Mouse (Mus musculus): ENCODE data around the gene Tex12. TPM values are rescaled to one million over a fixed set of nuclear protein-coding genes. Genes with fewer than 3 reads are reported as not detected.
A peak's percentile ranks its signal among the peaks of the same experiment; 100 is the strongest.

The Tex12 gene
- polyA plus RNA-seq (2017; shearing (Covaris generic)), result not detected

- ATAC-seq, result no peak
Measured at GRCm38 (mm10) chr9:50561145-50561917, at the start of gene Tex12. Gene Tex12 (minus strand): TSS chr9:50561325.

GRCm38 (mm10) chr9:50604338-50604737 is 43.2 kb upstream of the Tex12 start:
- peak; percentile 13 for ATAC-seq

GRCm38 (mm10) chr9:50603998-50604324 is 42.8 kb upstream of the Tex12 start:
- ATAC-seq, result peak; percentile 58

- peak; percentile 98 for ATAC-seq
Measured at GRCm38 (mm10) chr9:50603189-50603997, 42.3 kb upstream of the Tex12 start, which contains the start of the genes Sdhd and Timm8b. Gene Sdhd (minus strand): TSS chr9:50603812. Gene Timm8b (plus strand): TSS chr9:50603910.

- ATAC-seq, result no peak
Measured at GRCm38 (mm10) chr9:50602055-50602845, 41.1 kb upstream of the Tex12 start.

GRCm38 (mm10) chr9:50601536-50601935 is 40.4 kb upstream of the Tex12 start:
- ATAC-seq, result no peak

- ATAC-seq, result no peak
Measured at GRCm38 (mm10) chr9:50596973-50597372, 35.8 kb upstream of the Tex12 start.

- ATAC-seq, result no peak
Measured at GRCm38 (mm10) chr9:50594794-50595417, 33.8 kb upstream of the Tex12 start.

- ATAC-seq, result peak; percentile 57
Measured at GRCm38 (mm10) chr9:50593544-50593943, 32.4 kb upstream of the Tex12 start.

GRCm38 (mm10) chr9:50592955-50593354 is 31.8 kb upstream of the Tex12 start:
- ATAC-seq, result no peak

- peak; percentile 71 for ATAC-seq
Measured at GRCm38 (mm10) chr9:50590856-50591518, 29.9 kb upstream of the Tex12 start.

GRCm38 (mm10) chr9:50586955-50587354 is 25.8 kb upstream of the Tex12 start:
- no peak for ATAC-seq

GRCm38 (mm10) chr9:50585145-50585818 is 24.2 kb upstream of the Tex12 start:
- no peak for ATAC-seq

- ATAC-seq, result no peak
Measured at GRCm38 (mm10) chr9:50580370-50580769, 19.2 kb upstream of the Tex12 start.

- no peak for ATAC-seq
Measured at GRCm38 (mm10) chr9:50569599-50570525, 8.7 kb upstream of the Tex12 start.

GRCm38 (mm10) chr9:50567881-50568280 is 6.8 kb upstream of the Tex12 start:
- no peak for ATAC-seq

- no peak for ATAC-seq
Measured at GRCm38 (mm10) chr9:50567372-50567771, 6.2 kb upstream of the Tex12 start.

GRCm38 (mm10) chr9:50565940-50566339 is 4.8 kb upstream of the Tex12 start:
- no peak for ATAC-seq

GRCm38 (mm10) chr9:50565173-50565572 is 4.0 kb upstream of the Tex12 start:
- no peak for ATAC-seq

- ATAC-seq, result no peak
Measured at GRCm38 (mm10) chr9:50561918-50562360, 814 bp upstream of the Tex12 start.
